Mouse (Mus musculus) testis, adult 2 months (tissue): ENCODE results near the gene Trak2.

Experiments used
- CTCF ChIP-seq: fragments of 200-500 bp; IDR thresholded peaks from 2 replicates; pipeline ENCODE4 v1.5.1; 2012; ENCODE audit warnings: low read depth, mild to moderate bottlenecking, inconsistent platforms, low read length, moderate library complexity; ENCODE audit not compliant: control insufficient read depth, insufficient read depth, insufficient replicate concordance
- POLR2A ChIP-seq: fragments of 200-500 bp; IDR thresholded peaks from 2 replicates; pipeline ENCODE4 v1.6.1; 2012; ENCODE audit warnings: low read depth, mild to moderate bottlenecking, inconsistent platforms, low read length, moderate library complexity; ENCODE audit not compliant: control insufficient read depth

- TF ChIP-seq CTCF (no peak), POLR2A (no peak)
These were observed 20.2 kb downstream of the Trak2 start for GRCm38 (mm10) chr1:58952997-58953396.
